Mouse (Mus musculus) thymus, postnatal 10 days (tissue): ENCODE results near the gene C1ql4.
A peak's percentile ranks its signal among the peaks of the same experiment; 100 is the strongest.
"Not testable (repeated sequence)": the region's sequence is repeated elsewhere in the genome, so short reads cannot be mapped to it uniquely, and the experiment has no call there.

Experiments used
- DNase-seq, 2 experiments: peaks; one replicate each; pipeline ENCODE4 v3.0.0; 2021; ENCODE audit warnings: low spot score in 2 of 2

Gene C1ql4

GRCm38 (mm10) chr15:99098493-99098861, 10.9 kb upstream of the C1ql4 start:
- no peak for DNase-seq

- no peak for DNase-seq
Observed at GRCm38 (mm10) chr15:99097840-99098492, 10.3 kb upstream of the C1ql4 start.

- DNase-seq = no peak
Observed at GRCm38 (mm10) chr15:99096831-99097500, 9.3 kb upstream of the C1ql4 start.

- DNase-seq = no peak
Observed at GRCm38 (mm10) chr15:99096061-99096793, 8.6 kb upstream of the C1ql4 start.

- DNase-seq = no peak
Observed at GRCm38 (mm10) chr15:99095356-99095755, 7.7 kb upstream of the C1ql4 start.

- no peak for DNase-seq
Observed at GRCm38 (mm10) chr15:99094631-99095270, 7.1 kb upstream of the C1ql4 start.

- DNase-seq = no peak
Observed at GRCm38 (mm10) chr15:99093291-99094258, 6.0 kb upstream of the C1ql4 start.

GRCm38 (mm10) chr15:99092870-99093269, 5.3 kb upstream of the C1ql4 start, which contains the start of gene Dnajc22:
Gene Dnajc22, plus strand, starts transcription at chr15:99093170.
- DNase-seq = no peak

GRCm38 (mm10) chr15:99089069-99089468, 1.5 kb upstream of the C1ql4 start:
- no peak for DNase-seq

- peak; percentile 64 to 90 for DNase-seq
Observed at GRCm38 (mm10) chr15:99088292-99088691, 675 bp upstream of the C1ql4 start.

GRCm38 (mm10) chr15:99085997-99086396, 1.6 kb downstream of the C1ql4 start:
- DNase-seq = no peak

- no peak for DNase-seq
Observed at GRCm38 (mm10) chr15:99084618-99085017, 3.0 kb downstream of the C1ql4 start.

- no peak for DNase-seq
Observed at GRCm38 (mm10) chr15:99083867-99084557, 3.6 kb downstream of the C1ql4 start.

GRCm38 (mm10) chr15:99083258-99083657, 4.4 kb downstream of the C1ql4 start:
- no peak for DNase-seq

- DNase-seq = no peak
Observed at GRCm38 (mm10) chr15:99082840-99083239, 4.8 kb downstream of the C1ql4 start.

- no peak for DNase-seq
Observed at GRCm38 (mm10) chr15:99082322-99082721, 5.3 kb downstream of the C1ql4 start.

GRCm38 (mm10) chr15:99079804-99080203, 7.8 kb downstream of the C1ql4 start:
- no peak for DNase-seq

GRCm38 (mm10) chr15:99078181-99078910, 9.3 kb downstream of the C1ql4 start:
- no peak for DNase-seq

- DNase-seq = not testable (repeated sequence)
Observed at GRCm38 (mm10) chr15:99076011-99076410, 11.6 kb downstream of the C1ql4 start.
